Mouse (Mus musculus) heart, postnatal 36 days (tissue): Measurements from ENCODE around the gene P3h4. TPM values are rescaled to one million over a fixed set of nuclear protein-coding genes. Genes with fewer than 3 reads are reported as not detected.
A peak's percentile ranks its signal among the peaks of the same experiment; 100 is the strongest.

Experiments used
- DNase-seq, 2 experiments: peaks; one replicate each; pipeline ENCODE4 v3.0.0; 2021 to 2022
- intact Hi-C: fragments of 180-260 bp; cut with DNase I; formaldehyde crosslinking; loops from one replicate; pipeline ENCODE4 v1.15.1; 2025
- total RNA-seq, 2 experiments: library from RNA; stranded (reverse); gene quantifications; 2 replicates each; pipeline ENCODE4 v1.2.3; 2021

Gene P3h4
- 10 to 100 TPM; 16.3 to 18.2 TPM for total RNA-seq

GRCm38 (mm10) chr11:100414021-100414913, at the start of gene P3h4:
Gene P3h4, minus strand, starts transcription at chr11:100414836.
- intact Hi-C loops, result loop anchor here (1.0 to 2.0 kb wide), 2 partner anchors 17 to 27 kb away; partner anchors contain the start of genes Jup, Klhl10 and Nt5c3b
- DNase-seq, result peak; percentile 83 to 89

DNA sequence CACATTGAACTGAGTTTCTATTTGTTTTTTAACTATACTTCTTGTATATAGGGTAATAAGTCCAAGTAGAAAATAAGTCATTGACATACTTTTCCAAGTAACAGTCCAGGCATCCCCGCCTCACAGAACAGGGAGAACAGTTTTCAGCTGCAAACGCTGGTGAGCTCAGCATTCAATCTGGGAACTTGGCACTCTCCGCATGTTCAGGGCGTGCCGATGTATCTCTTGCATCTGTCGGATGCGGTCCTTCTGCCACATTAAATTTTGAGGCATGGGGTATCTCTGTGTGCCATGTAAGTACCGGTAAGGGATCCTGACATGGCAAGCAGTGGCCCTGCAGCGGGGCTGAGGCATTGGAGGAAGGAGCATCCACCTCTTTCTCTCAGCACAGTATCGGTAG, 48.1 kb upstream of the P3h4 start:
- intact Hi-C loops, result no loop called here
- DNase-seq, result no peak

DNA sequence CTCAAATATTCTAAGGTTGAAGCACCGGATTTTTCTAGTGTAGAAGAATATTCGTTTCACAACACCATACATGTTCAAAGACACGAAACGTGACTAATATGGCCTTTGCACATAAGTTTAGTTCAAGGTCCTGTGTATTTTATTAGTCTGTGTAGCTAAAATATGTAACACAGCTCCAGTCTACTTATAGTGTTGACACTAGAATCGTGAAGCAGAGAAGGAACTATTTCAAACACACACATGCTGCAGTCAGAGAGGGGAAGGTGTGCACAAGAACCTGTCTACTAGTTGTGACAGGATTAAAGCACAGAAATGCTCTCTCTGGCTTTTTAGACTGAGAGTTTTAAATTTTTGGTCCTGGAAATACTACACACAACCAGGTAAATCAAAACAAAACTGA, 43.1 kb upstream of the P3h4 start:
- no peak for DNase-seq
- intact Hi-C loops, result no loop called here

GRCm38 (mm10) chr11:100457247-100457646, 42.6 kb upstream of the P3h4 start:
- intact Hi-C loops, result no loop called here
- no peak for DNase-seq

GRCm38 (mm10) chr11:100442625-100443024, 28.0 kb upstream of the P3h4 start:
- intact Hi-C loops, result no loop called here
- DNase-seq, result no peak

GRCm38 (mm10) chr11:100441797-100442196, 27.2 kb upstream of the P3h4 start, which contains the start of the genes Nt5c3b and Klhl10:
Gene Nt5c3b, minus strand, starts transcription at chr11:100441808.
Gene Klhl10, plus strand, starts transcription at chr11:100441917.
- intact Hi-C loops, result loop anchor here (1.0 to 2.0 kb wide), 2 partner anchors 27 to 31 kb away; partner anchors contain the start of genes Klhl11 and P3h4
- no peak for DNase-seq

DNA sequence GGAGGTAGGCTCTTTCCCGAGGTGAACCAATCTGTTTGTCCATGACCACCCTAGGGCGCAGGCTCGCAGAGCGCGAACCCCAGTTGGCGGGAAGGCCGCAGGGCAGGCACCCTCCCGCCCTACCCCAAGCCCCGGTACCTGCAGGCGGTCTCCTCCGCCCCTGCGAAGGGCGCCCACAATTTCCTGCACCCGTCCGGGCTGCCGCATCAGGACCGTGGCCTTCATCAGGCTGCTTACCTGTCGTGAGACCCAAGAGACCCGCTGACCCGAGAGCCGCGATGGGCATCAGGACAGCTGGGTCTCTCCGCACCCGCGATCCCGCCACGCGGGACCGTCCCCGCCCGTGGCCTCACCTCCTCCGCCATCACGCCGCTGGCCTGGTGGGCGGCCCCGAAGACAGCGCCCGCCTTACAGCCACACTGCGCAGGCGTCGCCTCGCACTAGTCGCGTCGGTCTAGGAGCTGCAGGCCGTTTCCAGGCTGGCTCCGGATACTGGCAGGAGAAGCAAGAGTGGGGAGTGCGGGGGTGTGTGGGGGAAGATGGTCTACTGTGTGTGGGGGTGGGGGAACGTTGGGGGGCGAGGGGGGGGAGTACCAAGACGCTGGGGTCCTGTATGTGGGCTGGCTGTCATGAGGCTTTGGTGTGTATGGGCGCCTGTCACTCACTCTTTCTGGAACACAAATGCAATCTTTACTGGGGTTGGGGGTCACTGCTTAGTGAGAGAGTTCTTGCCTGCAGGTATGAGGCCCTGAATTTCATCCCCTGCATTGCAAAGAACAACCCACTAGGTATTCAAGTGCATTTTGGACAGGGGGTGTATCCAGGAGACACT, 26.3 kb upstream of the P3h4 start:
- DNase-seq, result peak; percentile 86 to 87
- intact Hi-C loops, result loop anchor here (1.0 to 2.0 kb wide), 2 partner anchors 27 to 32 kb away; partner anchors contain the start of genes Klhl11 and P3h4

DNA sequence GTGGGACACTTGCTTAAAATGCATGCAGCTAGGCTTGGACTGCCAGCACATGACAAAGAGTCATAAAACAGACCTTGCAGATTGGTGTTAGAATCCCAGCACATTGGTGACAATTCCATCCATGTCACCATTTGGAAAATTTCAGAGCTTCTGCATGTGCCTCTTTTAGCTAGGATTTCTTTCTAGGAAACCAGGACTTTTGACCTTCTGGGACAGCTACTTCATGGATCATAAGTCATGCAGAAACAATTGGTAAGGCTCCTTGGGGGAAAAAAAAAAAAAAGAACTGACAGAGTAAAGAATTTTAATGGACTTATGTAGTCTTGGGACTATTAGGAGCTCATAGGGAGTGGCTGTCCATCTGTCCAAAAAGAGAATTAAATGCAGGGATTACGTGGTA, 23.3 kb upstream of the P3h4 start:
- intact Hi-C loops, result no loop called here

GRCm38 (mm10) chr11:100435678-100436246, 21.1 kb upstream of the P3h4 start:
- intact Hi-C loops, result no loop called here
- DNase-seq, result no peak

More for the DNA sequence above, 23.3 kb upstream of the P3h4 start:
- no peak for DNase-seq

GRCm38 (mm10) chr11:100432002-100432401, 17.4 kb upstream of the P3h4 start:
- intact Hi-C loops, result no loop called here
- DNase-seq, result no peak

DNA sequence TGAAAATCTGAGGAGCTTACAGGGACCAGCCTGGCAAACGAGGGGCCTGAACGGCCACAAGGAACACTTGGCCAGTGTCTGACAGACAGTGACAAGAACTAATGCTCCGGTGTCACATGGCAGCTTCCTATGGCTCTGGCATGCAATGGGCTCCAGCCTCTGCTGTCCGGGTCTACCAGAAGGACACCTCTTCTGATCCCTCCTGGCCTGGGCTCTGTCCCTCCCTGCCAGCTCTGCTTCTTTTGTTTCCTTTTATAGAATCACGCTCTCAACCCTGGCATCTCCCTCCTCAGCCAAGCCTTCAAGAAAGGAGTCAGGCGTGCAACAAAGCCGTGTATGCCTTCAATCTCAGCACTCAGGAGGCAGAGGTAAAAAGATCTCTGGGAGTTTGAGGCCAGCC, 15.4 kb upstream of the P3h4 start:
- intact Hi-C loops, result no loop called here

DNA sequence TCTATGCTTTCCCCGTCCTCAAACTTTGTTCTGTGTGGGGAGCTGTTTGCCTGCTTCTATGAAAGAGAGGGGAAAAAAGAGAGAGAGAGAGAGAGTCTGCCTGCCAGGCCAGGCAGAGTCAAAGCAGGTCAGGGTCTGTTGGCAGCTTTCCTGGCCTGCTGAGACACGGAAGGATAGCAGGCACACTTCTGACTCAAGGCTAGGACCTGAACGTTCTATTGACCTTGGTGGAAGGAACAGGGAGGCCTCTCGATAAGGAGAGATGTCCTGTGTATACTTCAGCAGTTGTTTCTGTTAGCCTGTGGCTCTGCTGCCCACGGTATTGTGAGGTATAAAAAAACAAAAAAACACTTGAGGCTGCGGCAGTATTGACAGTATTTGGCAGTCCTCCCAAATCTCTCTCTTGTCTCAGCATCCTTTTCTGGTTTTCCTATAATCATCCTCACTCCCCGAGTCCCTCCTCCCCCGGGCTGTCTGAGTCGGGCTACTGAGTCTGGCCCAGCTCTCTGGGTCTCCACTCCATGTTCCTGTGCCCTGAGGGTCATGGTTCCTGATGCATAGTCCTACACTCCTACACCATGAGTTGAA, 14.1 kb upstream of the P3h4 start:
- intact Hi-C loops, result no loop called here
- DNase-seq, result peak; percentile 35 to 40

More for the DNA sequence above, 15.4 kb upstream of the P3h4 start:
- no peak for DNase-seq

GRCm38 (mm10) chr11:100426820-100427219, 12.2 kb upstream of the P3h4 start:
- no peak for DNase-seq
- intact Hi-C loops, result loop anchor here (2.0 kb wide), 2 partner anchors 46 to 128 kb away; partner anchors contain the start of gene Klhl11

GRCm38 (mm10) chr11:100425851-100426250, 11.2 kb upstream of the P3h4 start:
- DNase-seq, result peak; percentile 77 to 82
- intact Hi-C loops, result loop anchor here (2.0 kb wide), 2 partner anchors 47 to 129 kb away; partner anchors contain the start of gene Klhl11

DNA sequence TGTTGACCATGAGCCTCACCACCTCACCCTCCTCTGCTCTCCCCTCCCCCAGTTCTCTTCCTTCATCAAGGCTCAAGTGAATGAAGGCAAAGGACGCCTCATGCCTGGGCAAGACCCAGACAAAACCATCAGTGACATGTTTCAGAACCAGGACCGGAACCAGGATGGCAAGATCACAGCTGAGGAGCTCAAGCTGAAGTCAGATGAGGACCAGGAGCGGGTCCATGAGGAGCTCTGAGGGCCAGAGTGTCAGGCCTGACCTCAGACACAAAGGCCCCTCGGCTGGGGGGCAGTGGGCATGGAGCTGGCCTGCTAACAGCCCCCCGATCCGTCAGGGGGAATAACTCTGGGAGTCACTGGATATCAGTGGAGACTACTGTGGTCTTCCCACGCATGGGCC, 9.2 kb upstream of the P3h4 start:
- DNase-seq, result no peak
- intact Hi-C loops, result loop anchor here (5.0 kb wide), 1 partner anchor 278 kb away; the partner anchor contains the start of gene Dhx58

GRCm38 (mm10) chr11:100421537-100421936, 6.9 kb upstream of the P3h4 start:
- intact Hi-C loops, result loop anchor here (5.0 kb wide), 1 partner anchor 281 kb away; the partner anchor contains the start of gene Dhx58
- DNase-seq, result no peak

DNA sequence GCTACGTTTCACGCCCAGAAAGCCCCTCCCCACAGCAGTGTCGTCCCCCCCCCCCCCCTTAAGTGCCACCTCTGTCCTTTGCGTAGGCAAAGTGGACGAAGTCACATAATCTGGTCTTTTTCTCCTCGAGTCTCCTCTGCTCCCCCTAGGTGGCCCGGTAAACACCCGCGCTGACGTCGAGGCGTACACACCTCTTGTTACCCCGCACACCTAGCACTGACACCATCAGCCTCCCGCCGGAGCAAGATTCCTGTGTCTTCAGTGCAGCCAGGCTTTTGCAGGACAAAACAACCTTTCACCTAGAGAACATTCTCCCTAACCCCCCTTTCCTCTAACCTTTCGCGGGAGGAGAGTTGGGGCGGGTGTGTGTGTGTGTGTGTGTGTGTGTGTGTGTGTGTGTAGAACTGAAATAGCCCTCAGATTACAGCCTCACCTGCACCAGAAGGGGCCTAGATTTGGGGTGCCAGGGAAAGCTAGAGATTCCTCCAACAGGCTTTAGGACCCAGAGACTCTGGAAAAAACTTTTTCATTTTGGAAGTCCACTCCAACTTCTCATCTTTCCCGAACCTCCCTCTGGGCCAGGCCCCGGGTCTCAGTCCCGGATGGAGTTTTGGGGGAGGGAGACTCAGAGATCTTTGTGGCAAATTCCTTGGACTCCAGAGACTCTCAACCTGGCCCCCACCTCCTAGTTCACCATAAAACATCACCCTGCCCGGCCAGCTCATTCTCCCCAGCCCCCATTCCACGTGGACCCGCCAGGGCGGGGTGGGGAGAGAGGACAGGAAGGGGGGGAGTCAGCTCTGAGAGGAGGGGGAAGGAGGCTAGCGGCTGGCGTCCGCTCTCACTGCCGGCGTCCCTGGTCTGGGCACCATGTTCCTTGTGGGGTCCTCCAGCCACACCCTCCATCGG, 532 bp upstream of the P3h4 start, which contains the start of gene Fkbp10:
Gene Fkbp10 (plus strand): TSS at position 784 of the 909 bp plus-strand sequence.
- intact Hi-C loops, result loop anchor here (1.0 to 2.0 kb wide), 2 partner anchors 18 to 26 kb away; partner anchors contain the start of genes Jup, Klhl10 and Nt5c3b
- DNase-seq, result peak; percentile 53 to 75

DNA sequence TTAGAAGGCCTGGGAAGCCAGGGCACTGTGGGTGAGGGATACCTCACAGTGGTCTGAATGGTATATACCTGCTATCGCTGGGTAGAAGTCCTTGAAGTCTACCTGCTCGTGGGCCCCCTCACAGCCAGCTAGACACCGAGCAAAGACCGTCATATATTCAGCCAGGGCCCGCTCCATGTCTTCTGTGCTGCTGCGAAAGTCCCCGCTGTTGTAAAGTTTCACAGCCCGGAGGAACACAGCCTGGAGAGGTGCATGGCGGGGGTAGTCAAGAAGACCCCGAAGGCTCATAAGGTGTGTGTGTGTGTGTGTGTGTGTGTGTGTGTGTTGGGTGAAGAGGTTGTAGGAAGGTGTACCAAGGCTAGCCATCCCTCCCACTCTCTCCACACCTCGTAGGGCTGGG, 1.1 kb downstream of the P3h4 start:
- intact Hi-C loops, result no loop called here
- no peak for DNase-seq

DNA sequence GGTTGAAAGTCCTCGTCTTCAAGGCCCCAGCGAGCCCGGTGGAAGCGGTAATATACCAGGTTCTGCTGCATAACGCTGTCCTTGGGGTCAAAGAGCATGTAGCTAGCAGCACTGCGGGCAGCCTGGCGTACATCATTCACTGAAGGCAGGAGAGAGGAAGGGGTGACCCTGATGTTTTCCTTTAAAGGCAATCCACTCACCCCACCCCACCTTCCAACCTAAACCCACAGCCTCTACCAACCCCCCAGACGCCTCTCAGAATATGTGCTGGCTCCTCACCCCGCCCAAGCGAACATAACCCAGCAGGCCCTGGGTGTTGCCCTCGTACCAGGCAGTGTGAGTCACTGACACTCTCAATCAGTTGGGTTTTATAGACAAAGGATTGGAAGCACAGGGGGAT, 2.9 kb downstream of the P3h4 start:
- no peak for DNase-seq
- intact Hi-C loops, result no loop called here
